In genomic region chr7:47027520-47027919, GRCm38 (mm10) we compare ENCODE assay signal across 31 mouse cellular contexts. TPM values are rescaled to one million over a fixed set of nuclear protein-coding genes. Genes with fewer than 3 reads are reported as not detected.
DNase-seq lines count a peak whose midpoint lies in the region; ATAC-seq and TF ChIP-seq lines count a peak whose summit lies in the region.
"Had no signal": no experiment of that assay in that cellular context is flagged by ENCODE, and none has a peak within 500 bp of the region (broad histone marks: within the 10 kb centered on the region; RNA-seq: fewer than 3 reads in every experiment).

No protein-coding gene starts in this region.

- DNase-seq in lung, postnatal 4 days: no peak
- peak; percentile 72 for DNase-seq in NIH3T3 (ENCODE audit: low read depth)
- DNase-seq in testis, postnatal 10 days (ENCODE audit: low spot score): no peak
- DNase-seq in urinary bladder, postnatal 4 days (ENCODE audit: low spot score in 2 of 2): no peak
- DNase-seq: adrenal gland, adult 8-10 months; cerebellum, adult 18-20 months; cerebellum, postnatal 25 days; forebrain, postnatal 0 days; heart, postnatal 10 days; kidney, adult 11 months; lung, adult 2 months; right cerebral cortex, postnatal 4 days; thymus, adult 2 months; thymus, postnatal 4 days had no signal

- no peaks in the 10 kb centered on the region for H3K4me1 ChIP-seq in intestine, postnatal 0 days (replicated peaks; ENCODE audit: control insufficient read depth, insufficient read depth, low read length)
- H3K4me1 ChIP-seq in intestine, embryonic 15.5 days (replicated peaks): no peaks in the 10 kb centered on the region
- peaks cover 3% of the 10 kb centered on the region; the same call in 1 of the 2 replicates for H3K4me1 ChIP-seq in lung, embryonic 16.5 days (replicated peaks; ENCODE audit: control insufficient read depth, insufficient read depth, low read length)
- H3K4me1 ChIP-seq: embryonic facial prominence, embryonic 12.5 days; kidney, embryonic 15.5 days; midbrain, embryonic 10.5 days; stomach, embryonic 15.5 days had no signal

- 89% methylated on average over 1 of the region's 1 CpGs for WGBS in intestine, postnatal 0 days
- WGBS in intestine, embryonic 15.5 days: 97% methylated on average over 1 of the region's 1 CpGs
- 76% methylated on average over 1 of the region's 1 CpGs for WGBS in lung, embryonic 16.5 days

- H3K9ac ChIP-seq in intestine, postnatal 0 days (ENCODE audit: low read depth, low read length): no peak overlapping the region
- H3K9ac ChIP-seq in intestine, embryonic 15.5 days: no peak overlapping the region
- H3K9ac ChIP-seq in lung, embryonic 16.5 days (ENCODE audit: low read length): no peak overlapping the region
- H3K9ac ChIP-seq: embryonic facial prominence, embryonic 12.5 days; forebrain, postnatal 0 days; kidney, embryonic 15.5 days; stomach, embryonic 15.5 days had no signal

- H3K36me3 ChIP-seq in intestine, postnatal 0 days (ENCODE audit: control insufficient read depth, insufficient read depth): no peaks in the 10 kb centered on the region
- no peaks in the 10 kb centered on the region for H3K36me3 ChIP-seq in intestine, embryonic 15.5 days
- H3K36me3 ChIP-seq in lung, embryonic 16.5 days (ENCODE audit: control insufficient read depth, insufficient read depth, low read length): no peaks in the 10 kb centered on the region
- H3K36me3 ChIP-seq: embryonic facial prominence, embryonic 12.5 days; kidney, embryonic 15.5 days; midbrain, embryonic 10.5 days; stomach, embryonic 15.5 days had no signal

- no peak overlapping the region for H3K4me2 ChIP-seq in intestine, postnatal 0 days (replicated peaks; ENCODE audit: low read depth)
- H3K4me2 ChIP-seq in intestine, embryonic 15.5 days (replicated peaks): no peak overlapping the region
- no peak overlapping the region for H3K4me2 ChIP-seq in lung, embryonic 16.5 days (ENCODE audit: low read depth, low read length)
- H3K4me2 ChIP-seq: embryonic facial prominence, embryonic 12.5 days; heart, embryonic 11.5 days; kidney, embryonic 15.5 days; stomach, embryonic 15.5 days had no signal

- H3K27me3 ChIP-seq in intestine, postnatal 0 days (replicated peaks; ENCODE audit: control insufficient read depth, insufficient read depth, low read length): no peaks in the 10 kb centered on the region
- H3K27me3 ChIP-seq in intestine, embryonic 15.5 days (replicated peaks): no peaks in the 10 kb centered on the region
- H3K27me3 ChIP-seq in lung, embryonic 16.5 days (ENCODE audit: control insufficient read depth, insufficient read depth, low read depth, low read length): no peaks in the 10 kb centered on the region
- H3K27me3 ChIP-seq: embryonic facial prominence, embryonic 12.5 days; kidney, embryonic 15.5 days; stomach, embryonic 15.5 days had no signal

- H3K9me3 ChIP-seq in intestine, postnatal 0 days (ENCODE audit: control insufficient read depth): no peaks in the 10 kb centered on the region
- no peaks in the 10 kb centered on the region for H3K9me3 ChIP-seq in intestine, embryonic 15.5 days
- H3K9me3 ChIP-seq in lung, embryonic 16.5 days (ENCODE audit: control insufficient read depth, low read length): no peaks in the 10 kb centered on the region
- H3K9me3 ChIP-seq: embryonic facial prominence, embryonic 12.5 days; kidney, embryonic 15.5 days; midbrain, embryonic 10.5 days; stomach, embryonic 15.5 days had no signal

- H3K27ac ChIP-seq in intestine, postnatal 0 days (ENCODE audit: low read depth, low read length): no peak overlapping the region
- no peak overlapping the region for H3K27ac ChIP-seq in intestine, embryonic 15.5 days
- H3K27ac ChIP-seq in lung, embryonic 16.5 days (ENCODE audit: low read length): no peak overlapping the region
- H3K27ac ChIP-seq: embryonic facial prominence, embryonic 12.5 days; hindbrain, postnatal 0 days; kidney, embryonic 15.5 days; midbrain, embryonic 10.5 days; stomach, embryonic 15.5 days had no signal

- H3K4me3 ChIP-seq in intestine, postnatal 0 days (ENCODE audit: low read depth, low read length): no peak overlapping the region
- H3K4me3 ChIP-seq in intestine, embryonic 15.5 days (replicated peaks): no peak overlapping the region
- H3K4me3 ChIP-seq in lung, embryonic 16.5 days (ENCODE audit: low read length): no peak overlapping the region
- H3K4me3 ChIP-seq: embryonic facial prominence, embryonic 12.5 days; kidney, embryonic 15.5 days; midbrain, embryonic 10.5 days; stomach, embryonic 15.5 days had no signal

- ATAC-seq in intestine, postnatal 0 days: no peak
- no peak for ATAC-seq in intestine, embryonic 15.5 days
- ATAC-seq in lung, embryonic 16.5 days (ENCODE audit: low read depth): 0 out of 2 replicates have a peak, but pooled peaks have one; percentile 26
- ATAC-seq: CD4-positive, CD25-positive, alpha-beta regulatory T cell, adult 4 months; forebrain, postnatal 0 days; hindbrain, postnatal 0 days; midbrain, embryonic 16.5 days had no signal

- TF ChIP-seq CTCF in intestine, postnatal 0 days (IDR thresholded peaks at IDR 0.05; ENCODE audit: low read depth): peak; percentile 36

RNA-seq across cellular contexts. Expression of gene Spty2d1, which starts 19.3 kb away (rescaled TPM):
- 8.0 and 10.3 TPM in 2 replicates for polyA plus RNA-seq in intestine, postnatal 0 days (2015; fragmentation: Nextera tagmentation; extraction: Ambion mirVana)
- polyA plus RNA-seq in intestine, embryonic 15.5 days (2015; fragmentation: Nextera tagmentation; extraction: Ambion mirVana): 16.5 and 17.2 TPM in 2 replicates
- polyA plus RNA-seq in lung, embryonic 16.5 days (2015; fragmentation: Nextera tagmentation; extraction: Ambion mirVana): 23.9 and 24.0 TPM in 2 replicates

RNA-seq across cellular contexts. Expression of gene Tmem86a, which starts 22.9 kb away (rescaled TPM):
- 43.8 and 48.0 TPM in 2 replicates for polyA plus RNA-seq in intestine, postnatal 0 days (2015; fragmentation: Nextera tagmentation; extraction: Ambion mirVana)
- polyA plus RNA-seq in intestine, embryonic 15.5 days (2015; fragmentation: Nextera tagmentation; extraction: Ambion mirVana): 48.8 and 50.4 TPM in 2 replicates
- polyA plus RNA-seq in lung, embryonic 16.5 days (2015; fragmentation: Nextera tagmentation; extraction: Ambion mirVana): 40.4 and 41.7 TPM in 2 replicates

RNA-seq across cellular contexts. Expression of gene Gm9999, which starts 44.1 kb away (rescaled TPM):
- polyA plus RNA-seq in intestine, postnatal 0 days (2015; fragmentation: Nextera tagmentation; extraction: Ambion mirVana): not detected in 2 replicates
- not detected in 2 replicates for polyA plus RNA-seq in intestine, embryonic 15.5 days (2015; fragmentation: Nextera tagmentation; extraction: Ambion mirVana)
- polyA plus RNA-seq in lung, embryonic 16.5 days (2015; fragmentation: Nextera tagmentation; extraction: Ambion mirVana): not detected in 2 replicates
- polyA plus RNA-seq: CD4-positive, CD25-positive, alpha-beta regulatory T cell, adult 4 months; embryonic facial prominence, embryonic 12.5 days; forebrain, embryonic 11.5 days; forebrain, postnatal 0 days; heart, embryonic 11.5 days; hindbrain, embryonic 11.5 days; hindbrain, postnatal 0 days; kidney, embryonic 15.5 days; large intestine, adult 2 months; limb, embryonic 11.5 days; liver, adult 2 months; lung, adult 2 months; midbrain, embryonic 10.5 days; midbrain, embryonic 16.5 days; neural tube, embryonic 14.5 days; stomach, embryonic 15.5 days had no signal
